Mouse (Mus musculus) leukemia stem cell, adult 10-12 weeks (primary cell): ENCODE results near the gene Tas2r131. TPM values are rescaled to one million over a fixed set of nuclear protein-coding genes. Genes with fewer than 3 reads are reported as not detected.

ENCODE experiments used
- polyA plus RNA-seq: library from polyadenylated mRNA; stranded (reverse); fragments of >175 nt; gene quantifications from 2 replicates; pipeline ENCODE4 v1.2.3, GENCODE M21; 2012; ENCODE audit warnings: low replicate concordance

The Tas2r131 gene
- polyA plus RNA-seq, result not detected in 2 replicates

DNA sequence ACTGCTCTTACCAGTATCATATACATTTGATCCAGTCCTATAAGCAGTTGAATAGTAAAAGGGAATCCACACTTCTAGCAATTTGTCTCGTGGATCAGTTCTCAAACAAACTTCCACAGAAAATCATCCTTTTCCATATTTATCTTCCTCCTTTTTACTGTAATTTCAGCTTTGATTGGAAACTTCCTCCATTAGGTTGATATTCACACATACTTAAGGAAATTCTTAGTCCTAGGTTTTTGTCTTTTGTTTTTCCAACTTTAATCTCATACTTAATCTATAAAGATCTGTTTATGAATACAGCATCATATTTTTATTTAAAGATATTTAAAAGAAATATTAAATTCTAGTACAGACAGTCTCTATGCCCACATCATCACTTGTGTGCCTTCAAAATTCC is at the start of gene Tas2r131:
Tas2r131 (minus strand) TSS at position 101 of the 400 bp plus-strand sequence.

GRCm38 (mm10) chr6:132980865-132981264 is 23.1 kb upstream of the Tas2r131 start, which contains the start of gene Tas2r109:
Gene Tas2r109 (minus strand): TSS chr6:132980965.

GRCm38 (mm10) chr6:132950802-132951201 is 6.9 kb downstream of the Tas2r131 start, which contains the start of gene Tas2r129:
Gene Tas2r129 (plus strand): TSS chr6:132951102.

DNA sequence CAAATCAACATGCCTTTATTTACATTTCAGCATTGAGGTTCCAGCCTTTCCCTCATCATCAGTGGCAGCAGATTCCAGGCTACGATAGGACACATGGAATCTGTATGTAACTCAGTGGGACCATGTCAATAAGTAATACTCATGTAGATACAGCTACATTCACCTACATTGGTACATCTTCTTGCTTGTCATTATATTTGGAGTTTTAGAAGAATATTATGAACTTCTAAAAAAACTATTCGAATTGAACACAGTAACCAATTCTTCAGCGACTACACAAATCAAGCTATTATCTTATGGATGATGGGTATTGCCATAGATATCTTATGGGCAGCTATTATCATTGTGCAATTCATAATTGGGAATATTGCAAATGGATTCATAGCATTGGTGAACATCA is 48.4 kb downstream of the Tas2r131 start, which contains the start of gene Tas2r125:
Tas2r125 (plus strand) TSS at position 301 of the 400 bp plus-strand sequence.

Other genes with a start within 250 kb of the Tas2r131 start
- not detected in 2 replicates for gene Tas2r122, start 246.0 kb downstream of the Tas2r131 start, polyA plus RNA-seq
- not detected in 2 replicates for gene Tas2r115, start 219.9 kb downstream of the Tas2r131 start, polyA plus RNA-seq
- not detected in 2 replicates for gene Tas2r124, start 203.2 kb downstream of the Tas2r131 start, polyA plus RNA-seq
- not detected in 2 replicates for gene Tas2r102, start 195.8 kb downstream of the Tas2r131 start, polyA plus RNA-seq
- not detected in 2 replicates for gene Tas2r136, start 179.8 kb downstream of the Tas2r131 start, polyA plus RNA-seq
- not detected in 2 replicates for gene Tas2r117, start 155.1 kb downstream of the Tas2r131 start, polyA plus RNA-seq
- not detected in 2 replicates for gene Tas2r123, start 110.8 kb downstream of the Tas2r131 start, polyA plus RNA-seq
- gene Tas2r116, start 102.5 kb downstream of the Tas2r131 start, polyA plus RNA-seq, result not detected in 2 replicates
- not detected in 2 replicates for gene Tas2r110, start 89.9 kb downstream of the Tas2r131 start, polyA plus RNA-seq
- gene Tas2r113, start 64.9 kb downstream of the Tas2r131 start, polyA plus RNA-seq, result not detected in 2 replicates
- not detected in 2 replicates for gene Tas2r125, start 48.3 kb downstream of the Tas2r131 start, polyA plus RNA-seq
- gene Tas2r129, start 6.8 kb downstream of the Tas2r131 start, polyA plus RNA-seq, result not detected in 2 replicates
- not detected in 2 replicates for gene Tas2r109, start 23.0 kb upstream of the Tas2r131 start, polyA plus RNA-seq
- gene Tas2r103, start 79.2 kb upstream of the Tas2r131 start, polyA plus RNA-seq, result not detected in 2 replicates
- gene Tas2r140, start 97.9 kb upstream of the Tas2r131 start, polyA plus RNA-seq, result not detected in 2 replicates
- gene Smim10l1, start 147.0 kb upstream of the Tas2r131 start, polyA plus RNA-seq, result 55.1 and 59.2 TPM in 2 replicates